Mouse (Mus musculus) neutrophil, adult 59 days (primary cell): Measurements from ENCODE around the gene Lpin2. TPM values are rescaled to one million over a fixed set of nuclear protein-coding genes. Genes with fewer than 3 reads are reported as not detected.

Experiments used
- total RNA-seq, 2 experiments: library from RNA; stranded (reverse); gene quantifications; 1 replicate in 1 of 2; 2 replicates in 1 of 2; pipeline ENCODE4 v1.2.4; 2023

Lpin2 gene
- 10 to 100 TPM; 54.1 to 58.9 TPM for total RNA-seq

GRCm38 (mm10) chr17:71182211-71182721 is at the start of gene Lpin2:
TSS of gene Lpin2 (plus strand) at chr17:71182560.

Other genes starting within 250 kb of the Lpin2 start
- gene Myom1, start 179.9 kb upstream of the Lpin2 start, total RNA-seq = 1 to 10 TPM; 1.7 to 1.9 TPM
- gene Myl12a, start 179.7 kb upstream of the Lpin2 start, total RNA-seq = 100 to 1,000 TPM; 382 to 384 TPM
- 100 to 1,000 TPM; 194 to 277 TPM for gene Emilin2, start 129.4 kb downstream of the Lpin2 start, total RNA-seq